Mouse (Mus musculus) cerebellum, adult (tissue): Measurements from ENCODE around the gene Myh9.
"Not testable (repeated sequence)": the region's sequence is repeated elsewhere in the genome, so short reads cannot be mapped to it uniquely, and the experiment has no call there.

Experiments
- ATAC-seq: cut with Nextera tagmentation; 2 replicates; pipeline ENCODE4 v1.9.2; 2017; ENCODE audit warnings: mild to moderate bottlenecking, moderate library complexity, mixed read lengths; ENCODE audit not compliant: insufficient number of reproducible peaks, low FRiP score, low TSS enrichment

Myh9 gene

DNA sequence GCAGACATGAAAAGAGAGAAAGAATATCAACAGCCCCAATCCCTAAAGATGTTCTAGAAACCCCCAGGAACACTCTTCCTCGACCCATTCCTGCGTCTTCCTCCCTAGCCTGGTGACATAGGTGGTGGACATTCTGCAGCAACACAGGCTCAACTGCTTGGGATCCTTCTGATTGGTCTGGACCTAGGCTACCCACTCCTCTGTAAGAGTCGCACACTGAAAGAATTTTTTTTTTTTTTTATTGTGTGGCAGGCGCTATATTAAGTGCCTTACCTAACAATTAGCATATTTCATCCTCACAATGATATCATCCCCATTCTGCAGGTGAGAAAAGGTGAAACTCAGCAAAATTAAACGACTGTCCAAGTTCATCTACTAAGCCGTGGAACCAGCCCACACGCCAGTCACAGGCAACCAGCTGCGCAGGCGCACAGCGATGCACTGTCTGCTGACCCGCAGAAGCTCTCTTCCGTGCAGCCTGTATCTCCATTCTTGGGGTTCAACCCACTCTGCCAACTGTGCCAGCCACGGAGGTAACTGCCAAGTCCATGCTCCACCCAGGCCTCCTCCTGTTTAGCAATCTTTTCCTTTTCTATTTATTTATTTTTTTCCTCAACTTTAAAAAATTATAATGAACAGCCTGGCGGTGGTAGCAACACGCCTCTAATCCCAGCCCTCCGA is 3.1 kb upstream of the Myh9 start:
- no peak for ATAC-seq

DNA sequence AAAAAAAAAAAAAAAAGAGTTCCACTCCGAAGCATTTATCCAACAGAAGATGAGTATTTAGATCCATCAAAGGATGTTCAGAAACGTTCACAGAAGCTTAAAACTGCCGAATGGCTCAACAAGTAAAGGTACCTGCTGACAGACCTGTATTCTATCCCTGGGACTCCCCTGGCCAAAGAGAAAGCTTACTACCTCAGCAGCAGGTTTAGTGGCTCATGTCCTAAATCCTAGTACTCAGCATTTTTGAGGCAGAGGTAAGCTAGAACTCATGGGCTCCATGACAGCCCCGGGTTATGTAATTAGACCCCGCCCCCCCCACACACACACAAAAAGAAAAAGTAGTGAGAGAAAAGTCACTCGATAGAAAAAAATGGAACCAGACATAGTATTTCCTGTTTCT is 2.1 kb upstream of the Myh9 start:
- ATAC-seq, result no peak

DNA sequence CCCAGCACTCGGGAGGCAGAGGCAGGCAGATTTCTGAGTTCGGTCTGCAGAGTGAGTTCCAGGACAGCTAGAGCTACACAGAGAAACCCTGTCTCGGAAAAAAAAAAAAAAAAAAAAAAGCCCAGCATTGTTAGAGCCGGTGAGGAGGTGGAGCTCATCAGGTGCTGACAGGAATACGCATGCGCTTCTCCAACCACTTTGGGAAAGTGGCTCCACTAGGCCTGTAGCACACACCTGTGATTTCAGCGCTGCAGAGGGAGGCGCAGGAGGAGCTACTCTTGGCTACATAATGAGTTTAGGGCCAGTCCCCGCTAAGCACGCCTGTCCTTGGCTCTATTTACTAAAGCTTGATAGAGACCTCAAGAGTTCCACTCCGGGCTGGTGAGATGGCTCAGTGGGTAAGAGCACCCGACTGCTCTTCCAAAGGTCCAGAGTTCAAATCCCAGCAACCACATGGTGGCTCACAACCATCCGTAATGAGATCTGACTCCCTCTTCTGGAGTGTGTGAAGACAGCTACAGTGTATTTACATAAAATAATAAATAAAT is 1.6 kb upstream of the Myh9 start:
- not testable (repeated sequence) for ATAC-seq

DNA sequence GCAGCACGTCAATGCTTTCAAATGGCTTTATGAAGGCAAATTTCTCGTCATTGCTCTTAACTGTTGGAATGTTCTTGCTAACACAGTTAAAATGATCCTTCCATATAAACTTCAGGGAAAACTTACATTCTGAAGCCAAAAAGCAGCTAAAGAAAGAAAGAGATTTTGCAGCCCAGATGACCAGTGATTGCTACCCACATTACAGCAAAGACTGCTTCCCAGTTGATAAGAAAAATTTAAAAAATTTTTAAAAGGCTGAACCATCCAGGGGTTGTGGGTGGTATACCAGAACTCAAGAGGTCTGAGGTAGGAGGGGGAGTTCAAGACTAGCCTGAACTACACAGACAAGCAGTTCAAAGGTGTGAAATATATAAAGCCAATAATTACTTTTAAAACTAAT is 1.1 kb upstream of the Myh9 start:
- ATAC-seq, result no peak

DNA sequence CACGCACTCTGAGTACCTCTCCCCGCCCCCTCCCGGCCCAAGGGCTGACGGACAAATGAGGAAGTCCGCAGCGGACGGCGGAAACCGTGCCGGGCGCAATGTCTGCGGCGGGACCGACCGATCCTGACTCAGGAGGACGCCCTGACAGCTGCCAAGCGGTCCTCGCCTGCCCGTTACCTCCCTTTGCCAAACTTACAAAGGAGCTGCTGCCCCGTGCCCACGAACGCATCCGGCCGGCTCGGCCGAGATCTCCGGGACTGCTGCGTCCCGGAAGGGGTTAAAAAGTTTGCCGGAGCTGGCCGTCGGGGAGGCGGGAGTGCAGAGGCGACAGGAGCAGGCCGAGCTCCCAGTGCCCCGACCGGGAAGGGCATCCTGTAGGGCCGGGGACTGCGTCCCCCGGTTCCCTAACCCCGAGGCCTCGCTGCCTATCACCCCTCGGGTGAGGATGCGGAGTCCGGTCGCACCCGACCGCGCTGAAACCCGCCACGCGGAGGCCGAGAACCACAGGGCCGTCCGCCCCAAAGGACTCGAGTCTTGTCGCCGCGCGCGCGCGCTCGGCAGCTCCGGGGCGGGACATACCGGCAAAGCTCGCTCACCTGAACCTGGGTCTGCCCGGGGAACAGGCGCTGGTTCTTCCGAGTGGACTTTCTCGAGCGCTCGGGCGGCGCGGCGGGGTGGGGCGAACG is 471 bp downstream of the Myh9 start:
- peak; percentile 53; the same call in 1 of the 2 replicates for ATAC-seq

DNA sequence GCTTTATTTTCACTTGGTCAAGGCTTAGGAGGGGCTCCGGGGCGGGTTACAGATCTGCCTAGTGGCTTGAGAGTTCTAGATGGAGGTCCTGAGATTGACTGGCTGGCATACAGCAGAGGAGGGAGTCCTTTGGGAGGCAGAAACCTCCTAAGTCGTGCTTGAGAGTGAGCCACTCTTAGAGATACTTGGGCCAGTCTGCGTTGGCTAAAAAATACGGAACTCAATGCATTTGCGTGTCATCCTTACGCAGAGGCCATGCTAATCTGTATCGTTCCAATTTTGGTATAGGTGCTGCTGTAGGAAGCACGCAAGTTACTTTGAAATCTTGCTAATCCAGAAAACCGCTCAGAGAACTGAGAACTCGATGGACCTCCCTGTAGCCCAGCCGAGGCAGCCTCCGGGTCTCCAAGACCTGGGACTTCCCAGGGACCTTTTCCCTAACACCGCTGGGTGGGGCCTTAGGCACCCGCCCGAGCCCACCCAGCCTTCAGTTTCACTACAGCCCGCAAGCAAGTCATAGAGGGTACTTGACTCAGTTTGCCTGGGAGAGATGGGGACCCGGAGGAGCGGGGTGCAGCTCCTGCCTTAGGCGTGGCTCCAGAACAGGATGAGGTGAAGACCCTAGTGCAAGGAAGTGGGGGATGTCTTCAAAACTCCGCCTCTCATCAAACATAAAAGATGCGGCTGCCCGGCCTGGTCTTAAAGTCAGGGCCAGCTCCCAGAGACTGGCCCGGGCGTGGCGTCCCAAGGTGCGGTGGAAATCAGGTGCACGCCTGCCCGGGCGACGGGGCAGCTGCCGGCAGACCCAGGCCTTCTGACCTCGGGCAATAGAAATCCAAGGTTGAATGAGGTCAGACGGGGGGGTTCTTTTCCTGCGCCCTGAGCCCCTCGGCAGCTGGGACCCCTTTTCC is 1.3 kb downstream of the Myh9 start:
- ATAC-seq, result no peak

DNA sequence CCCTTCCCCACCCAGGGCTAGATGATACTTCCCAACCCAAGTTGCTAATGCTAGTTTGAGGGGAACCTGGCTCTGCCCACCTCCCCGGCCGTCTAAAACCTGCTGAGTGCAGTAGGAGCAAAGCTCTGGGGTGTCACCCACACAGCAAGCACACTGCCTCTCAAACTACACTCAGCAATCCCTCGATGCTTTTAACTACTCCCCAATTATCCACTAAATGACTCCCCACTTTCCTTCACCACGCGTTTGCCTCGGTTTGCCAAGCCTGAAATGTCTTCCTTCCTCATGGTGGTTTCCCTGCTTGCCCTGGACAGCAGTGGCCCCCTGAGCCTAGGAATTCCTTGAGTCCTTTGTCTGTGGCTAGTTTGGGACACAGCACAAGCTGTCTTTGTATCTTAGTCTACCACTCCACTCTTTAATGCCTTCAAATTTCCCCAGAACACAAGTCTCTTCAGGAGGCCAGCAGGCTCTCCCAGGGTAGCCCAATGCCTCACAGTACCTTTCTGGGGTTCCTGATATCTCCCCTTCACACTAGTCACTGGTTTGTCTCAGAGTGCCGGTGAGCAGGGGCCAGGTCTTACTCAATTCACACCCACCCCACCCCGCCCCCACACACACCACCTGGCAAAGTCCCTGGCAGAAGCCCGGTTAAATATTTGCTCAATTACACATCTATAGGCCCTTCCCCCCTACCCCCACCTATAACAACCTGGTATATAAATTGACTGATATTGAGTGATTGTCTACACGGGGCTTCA is 2.3 kb downstream of the Myh9 start:
- ATAC-seq, result no peak

DNA sequence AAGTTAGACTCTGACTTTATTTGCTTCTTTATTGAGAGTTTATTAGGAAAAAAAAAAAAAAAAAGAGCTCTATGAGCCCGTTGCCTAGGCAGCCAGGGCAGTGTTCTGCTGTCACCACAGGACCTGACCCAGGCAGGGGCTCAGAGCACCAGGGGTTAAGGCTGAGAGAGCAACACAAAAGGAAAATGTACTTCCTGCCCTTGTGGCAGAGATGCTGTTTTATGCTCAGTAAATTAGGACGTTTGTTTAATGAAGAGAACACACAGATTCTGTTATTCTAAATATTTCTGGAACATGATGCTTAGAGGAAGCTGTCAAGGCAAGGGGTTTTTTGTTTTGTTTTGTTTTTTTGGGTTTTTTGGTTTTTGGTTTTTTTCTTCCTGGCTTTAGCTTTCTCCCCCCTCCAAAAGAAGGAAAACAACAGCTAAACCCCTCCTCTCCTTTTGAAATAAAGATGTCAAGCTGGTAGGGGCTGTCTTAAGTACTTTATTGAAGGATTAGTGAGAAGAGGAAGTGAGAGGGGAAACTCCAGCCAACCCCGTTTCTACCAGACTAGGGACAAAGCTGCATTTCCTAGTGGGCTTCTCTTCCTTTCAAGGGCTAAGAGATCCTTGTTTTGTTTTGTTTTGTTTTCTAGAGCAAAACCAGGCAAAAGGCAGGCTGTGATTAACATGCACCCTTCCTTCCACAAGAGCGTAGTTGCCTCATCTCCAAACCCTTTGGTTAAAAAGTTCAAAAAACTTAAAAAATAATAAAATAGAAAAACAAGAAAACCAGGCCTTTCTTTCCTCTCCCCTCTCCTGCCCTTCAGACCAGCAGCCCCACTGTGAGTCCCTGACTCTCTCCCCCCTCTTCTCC is 3.2 kb downstream of the Myh9 start:
- ATAC-seq, result no peak

DNA sequence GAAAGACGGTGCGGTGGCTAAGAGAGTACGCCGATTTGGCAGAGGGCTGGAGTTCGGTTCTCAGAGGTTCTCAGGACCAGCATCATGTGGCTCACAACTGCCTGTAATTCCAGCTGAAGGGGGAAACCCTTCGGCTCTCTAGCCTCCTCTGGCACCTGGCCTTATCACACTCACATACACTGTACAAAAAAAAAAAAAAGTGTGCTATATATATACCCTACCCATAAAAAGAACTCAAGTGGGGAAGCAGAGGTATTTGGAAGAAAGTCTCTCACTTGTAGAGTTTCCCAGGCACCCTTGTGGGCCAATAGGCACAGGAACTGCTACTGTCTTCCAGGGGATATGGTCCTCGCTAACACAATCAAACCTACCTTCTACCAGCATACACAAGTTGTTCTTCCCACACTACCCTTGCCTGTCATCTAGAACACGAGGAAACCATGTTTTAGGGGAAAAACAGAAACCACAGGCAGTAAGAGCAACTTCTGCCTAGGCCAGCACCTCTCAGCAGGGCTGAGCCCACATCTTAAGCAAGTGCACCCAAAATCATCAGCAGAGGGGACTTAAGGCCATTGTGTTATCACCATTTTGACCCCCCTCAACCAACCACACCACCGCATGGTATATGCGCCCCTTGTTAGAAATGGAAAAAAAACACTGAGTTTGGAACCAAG is 4.4 kb downstream of the Myh9 start:
- no peak for ATAC-seq

DNA sequence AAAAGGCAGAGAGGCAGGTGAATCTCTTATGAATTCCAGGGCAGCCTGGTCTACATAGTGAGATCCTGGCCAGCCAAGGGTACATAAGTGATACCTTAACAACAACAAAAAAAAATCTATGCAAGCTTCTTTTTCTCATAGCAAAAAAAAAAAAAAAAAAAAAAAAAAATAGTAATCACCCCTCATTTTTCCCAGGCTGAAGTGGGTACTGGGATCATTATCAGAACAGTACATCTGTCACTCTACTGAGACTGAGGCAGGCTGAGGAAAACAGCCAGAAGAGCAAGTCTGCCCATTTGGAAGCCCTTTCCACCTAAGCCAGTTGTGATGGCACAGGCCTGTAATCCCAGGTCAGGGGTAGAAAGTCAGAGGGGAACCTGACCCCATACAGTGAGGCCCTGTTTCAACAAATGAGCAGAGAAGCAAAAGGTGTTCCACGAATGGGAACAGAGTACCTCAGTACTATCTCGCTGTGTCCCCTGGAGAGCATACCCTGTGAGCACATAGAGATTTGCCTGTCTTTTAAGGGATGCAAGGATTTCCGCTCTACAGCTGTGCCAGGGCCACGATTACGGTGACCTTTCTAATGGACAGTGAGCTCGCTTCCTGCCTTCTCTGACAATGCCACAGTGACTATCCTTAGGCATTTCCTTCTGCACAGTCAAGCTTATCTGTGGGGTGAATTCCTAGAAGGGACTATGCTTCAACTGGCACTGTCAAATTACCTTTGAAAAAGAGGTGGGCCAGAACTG is 5.1 kb downstream of the Myh9 start:
- ATAC-seq, result no peak

DNA sequence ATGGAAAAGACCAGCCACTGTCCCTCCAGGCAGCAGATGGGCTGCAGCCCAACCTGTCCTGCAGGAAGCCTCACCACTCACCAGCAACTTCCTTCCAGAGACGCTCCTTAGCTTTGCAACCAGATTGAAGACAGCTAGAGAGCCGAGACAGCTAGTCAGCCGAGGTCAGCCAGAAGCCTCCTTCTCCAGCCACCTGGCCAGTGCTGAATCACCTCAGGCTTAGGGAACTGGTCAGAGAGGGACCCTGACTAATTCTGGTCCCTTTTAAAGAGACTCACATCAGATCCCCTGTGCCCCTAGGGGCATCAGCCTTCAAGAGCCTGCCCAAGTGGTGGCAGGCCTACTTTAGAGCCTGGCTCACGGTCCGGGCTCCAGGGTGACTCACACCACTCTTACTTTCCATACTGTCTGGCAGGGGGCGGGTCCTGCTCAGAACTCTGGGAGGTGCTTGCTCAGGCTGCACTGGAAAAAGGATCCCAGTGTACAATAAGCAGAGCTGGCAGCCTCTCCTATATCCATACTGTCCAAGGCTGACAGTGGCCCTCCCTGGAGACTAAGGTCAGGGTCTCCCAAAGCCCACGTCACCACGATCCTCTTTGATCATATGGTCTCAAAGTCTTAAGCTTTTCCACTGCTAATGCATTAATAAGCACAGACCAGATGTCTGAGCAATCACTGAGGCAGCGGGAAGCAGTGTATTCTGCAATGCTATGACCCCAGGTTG is 5.9 kb downstream of the Myh9 start:
- no peak for ATAC-seq

DNA sequence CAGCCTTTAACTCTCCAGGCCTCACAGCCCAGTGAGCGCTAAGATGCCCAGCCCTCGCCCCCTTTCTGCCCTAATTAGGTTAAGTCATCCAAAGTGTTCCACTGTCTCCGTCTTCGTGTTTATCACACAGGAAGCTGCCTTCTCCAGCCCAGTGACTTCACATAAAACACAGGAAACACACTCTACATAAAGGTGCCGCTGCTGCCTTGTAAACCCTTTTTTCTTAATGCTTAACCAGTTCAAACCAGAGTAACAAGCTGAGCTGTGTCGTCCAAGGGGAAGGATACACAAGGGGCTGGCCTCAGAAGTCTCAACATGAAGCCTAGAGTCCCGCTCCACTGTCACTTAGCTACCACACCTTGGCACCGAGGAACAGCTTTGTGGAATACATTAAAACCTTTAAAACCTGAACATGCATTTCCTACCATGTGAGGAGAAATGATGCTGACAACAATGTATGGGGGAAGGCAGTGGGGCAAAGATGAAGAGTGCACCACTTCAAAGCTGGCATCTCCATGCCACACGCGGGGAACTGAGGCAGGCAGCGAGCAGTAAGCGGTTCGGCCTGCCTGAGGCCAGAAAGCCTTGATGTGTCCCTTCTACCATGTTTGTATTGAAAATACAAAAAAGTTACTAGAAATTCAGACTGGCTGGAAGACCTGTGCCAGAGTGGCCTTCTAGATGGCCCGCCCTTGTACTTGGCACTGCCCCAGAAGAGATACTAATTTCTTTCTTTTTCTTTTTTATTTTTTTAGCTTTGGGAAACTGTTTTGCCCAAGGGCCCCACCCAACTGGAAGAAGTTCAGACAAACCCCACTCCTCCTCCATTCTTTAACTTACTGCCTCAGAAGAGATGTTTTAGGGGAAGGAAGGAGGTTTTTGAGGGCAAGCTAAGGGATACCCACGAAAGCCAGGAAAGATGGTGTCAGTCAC is 7.4 kb downstream of the Myh9 start:
- no peak for ATAC-seq

DNA sequence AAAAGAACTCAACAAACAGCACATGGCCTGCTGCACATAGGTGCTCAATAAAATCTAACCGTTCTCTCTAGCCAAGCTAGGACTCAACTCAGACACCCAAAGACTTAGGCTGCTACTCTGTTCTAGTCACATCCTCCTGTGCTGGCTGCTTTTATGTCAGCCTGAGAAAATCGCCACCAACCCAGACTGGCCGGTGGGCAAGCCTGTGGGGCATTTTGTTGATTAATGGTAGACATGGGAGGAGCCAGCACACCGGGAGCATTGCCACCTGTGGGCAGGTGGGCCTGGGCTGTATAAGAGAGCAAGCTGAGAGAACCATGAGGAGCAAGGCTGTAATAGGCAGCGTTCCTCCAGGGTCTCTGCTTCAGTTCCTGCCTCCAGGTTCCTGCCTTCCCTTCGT is 8.2 kb downstream of the Myh9 start:
- ATAC-seq, result no peak

DNA sequence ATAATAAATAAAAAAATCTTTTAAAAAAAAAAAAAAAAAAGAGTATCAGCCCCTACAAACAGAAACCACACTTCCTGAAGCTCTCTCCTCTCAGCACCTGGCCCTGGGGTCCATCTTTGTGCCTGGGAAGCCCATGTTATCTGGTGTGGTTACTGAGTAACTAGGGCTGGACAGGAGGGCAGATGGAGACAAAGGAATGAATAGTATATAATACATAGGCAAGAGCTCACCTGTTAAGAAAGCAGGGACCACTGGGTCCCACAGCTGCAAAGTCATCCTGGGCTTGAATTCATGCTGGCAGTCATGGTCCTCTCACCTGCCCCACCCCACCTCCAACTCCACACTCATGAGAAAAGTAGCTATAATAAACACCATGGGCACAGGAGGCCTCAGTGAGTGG is 8.9 kb downstream of the Myh9 start:
- no peak for ATAC-seq

DNA sequence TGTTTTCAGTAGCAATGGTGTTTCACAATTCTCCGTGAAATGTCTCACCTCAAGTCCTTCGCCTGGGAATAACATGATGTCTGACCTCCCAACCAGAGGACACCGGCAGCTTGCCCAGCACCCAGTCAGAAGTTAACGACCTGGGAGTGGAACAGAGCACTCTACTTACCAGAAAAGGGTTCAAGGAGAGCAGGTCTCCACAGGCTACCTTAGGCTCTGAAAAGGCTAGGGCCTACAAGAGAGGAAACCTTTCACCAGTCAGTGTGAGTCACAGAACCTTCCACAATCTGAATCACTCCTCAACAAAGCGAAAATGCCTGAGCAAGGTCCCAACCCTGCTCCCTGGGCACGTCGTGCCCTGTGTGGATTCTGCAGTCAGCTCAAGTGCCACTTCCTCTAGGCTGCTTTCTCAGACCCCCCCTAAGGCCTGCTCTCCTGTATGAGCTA is 9.5 kb downstream of the Myh9 start:
- no peak for ATAC-seq

DNA sequence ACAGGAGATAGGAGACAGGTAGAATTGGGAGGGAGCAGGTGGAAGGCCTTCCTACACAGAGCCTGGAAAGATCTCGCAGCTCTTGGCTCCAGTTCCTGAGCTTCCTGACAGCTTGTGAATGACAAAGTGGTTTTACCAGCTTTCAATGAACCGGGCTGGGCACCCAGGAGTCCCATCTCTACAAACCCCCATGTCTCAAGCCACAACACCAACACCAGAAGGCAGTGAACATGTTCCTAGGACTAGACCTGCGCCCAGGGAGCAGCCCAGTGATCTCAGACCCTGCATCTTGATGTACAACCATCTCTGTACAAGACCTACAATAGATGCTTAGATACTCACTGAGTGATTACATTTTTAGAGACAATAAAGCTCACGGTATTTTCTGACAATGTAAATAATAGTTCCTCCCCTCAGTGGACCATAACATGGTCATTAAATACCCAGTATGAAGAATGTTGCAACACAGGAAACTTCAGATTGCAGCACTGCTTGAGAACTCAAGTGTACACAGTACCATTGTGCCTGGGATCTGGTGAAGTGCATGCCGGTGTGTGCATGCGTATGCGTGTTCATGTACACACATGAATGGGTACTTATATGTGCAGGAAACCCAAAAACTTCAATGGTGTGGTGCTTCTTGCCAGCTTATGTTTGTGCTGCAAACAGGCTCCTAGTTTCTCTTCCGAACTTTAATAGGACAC is 10.1 kb downstream of the Myh9 start:
- no peak for ATAC-seq
